In genomic region chr11:44425626-44426025, GRCm38 (mm10) we compare ENCODE assay signal across 27 mouse cellular contexts. TPM values are rescaled to one million over a fixed set of nuclear protein-coding genes. Genes with fewer than 3 reads are reported as not detected.
DNase-seq lines count a peak whose midpoint lies in the region; ATAC-seq and TF ChIP-seq lines count a peak whose summit lies in the region.
"Had no signal": no experiment of that assay in that cellular context is flagged by ENCODE, and none has a peak within 500 bp of the region (broad histone marks: within the 10 kb centered on the region; RNA-seq: fewer than 3 reads in every experiment).

No protein-coding gene starts in this region.

- H3K9me3 ChIP-seq in CH12.LX (replicated peaks; ENCODE audit: low read length) = no peaks in the 10 kb centered on the region
- no peaks in the 10 kb centered on the region for H3K9me3 ChIP-seq in midbrain, embryonic 14.5 days (ENCODE audit: control insufficient read depth, low read length)
- H3K9me3 ChIP-seq: embryonic facial prominence, embryonic 10.5 days; forebrain, embryonic 13.5 days; heart, embryonic 12.5 days; hindbrain, embryonic 10.5 days; intestine, embryonic 15.5 days had no signal

- no peaks in the 10 kb centered on the region for H3K36me3 ChIP-seq in CH12.LX (replicated peaks in 1 of 2; ENCODE audit: control insufficient read depth in 1 of 2, insufficient read depth in 1 of 2, low read length in 1 of 2)
- H3K36me3 ChIP-seq in midbrain, embryonic 14.5 days (ENCODE audit: control insufficient read depth, insufficient read depth, low read length) = no peaks in the 10 kb centered on the region
- H3K36me3 ChIP-seq: embryonic facial prominence, embryonic 10.5 days; heart, embryonic 12.5 days; hindbrain, embryonic 10.5 days; intestine, embryonic 15.5 days had no signal

- H3K4me3 ChIP-seq in CH12.LX (replicated peaks in 1 of 3; ENCODE audit: low read depth in 2 of 3, low read length in 2 of 3, poor library complexity in 1 of 3) = no peak overlapping the region
- H3K4me3 ChIP-seq in bone marrow macrophage, adult 2 months (ENCODE audit: insufficient read depth, low read length) = no peak overlapping the region
- no peak overlapping the region for H3K4me3 ChIP-seq in midbrain, embryonic 14.5 days (replicated peaks; ENCODE audit: low read depth, low read length)
- H3K4me3 ChIP-seq: embryonic facial prominence, embryonic 10.5 days; forebrain, embryonic 13.5 days; gastrocnemius, adult 2 months; heart, embryonic 12.5 days; hindbrain, embryonic 10.5 days; intestine, embryonic 15.5 days had no signal

- dilution Hi-C loops in CH12.LX (cut with MboI; ENCODE audit: extremely low pct_ligation_motif_present, extremely low pct_unique_long_range_greater_than_20kb, low sequenced_read_pairs) = no loop called here

- peak; percentile 63 to 76 for DNase-seq in adrenal gland, adult (ENCODE audit: inconsistent age in 2 of 2, low spot score in 1 of 2)
- DNase-seq in adrenal gland, postnatal 4 days (ENCODE audit: low spot score in 2 of 2) = no peak
- no peak for DNase-seq in CH12.LX (ENCODE audit: extremely low read depth)
- DNase-seq in adrenal gland, postnatal 10 days = peak; percentile 30
- no peak for DNase-seq in urinary bladder, postnatal 36 days (ENCODE audit: low spot score in 2 of 2)
- no peak for DNase-seq in midbrain, embryonic 14.5 days
- DNase-seq in spleen, adult 12 weeks (ENCODE audit: low spot score) = no peak
- DNase-seq: B cell, adult 2 months; cerebellum, adult 2 months; cerebellum, postnatal 10 days; forebrain, postnatal 0 days; gastrocnemius, adult 2 months; gastrocnemius, postnatal 25 days had no signal

- H3K79me2 ChIP-seq in CH12.LX (replicated peaks; ENCODE audit: control insufficient read depth, extremely low read depth, insufficient read depth, poor library complexity, severe bottlenecking) = no peaks in the 10 kb centered on the region

- no peak for TF ChIP-seq CTCF in CH12.LX (conservative IDR thresholded peaks at IDR 0.05 in 1 of 2, IDR thresholded peaks at IDR 0.05 in 1 of 2; ENCODE audit: low read depth in 2 of 2, low read length in 2 of 2)
- TF ChIP-seq CTCF in bone marrow macrophage, adult 2 months (IDR thresholded peaks at IDR 0.05; ENCODE audit: low read depth, low read length) = no peak

- in situ Hi-C loops in CH12.LX (cut with MboI; ENCODE audit: low pct_ligation_motif_present, low pct_unique_long_range_greater_than_20kb, low sequenced_read_pairs) = loop anchor here (25.0 kb wide), 1 partner anchor 338 kb away; no protein-coding TSS in a partner anchor

- WGBS in midbrain, embryonic 14.5 days = 79% methylated on average over 6 of the region's 6 CpGs

- no peak for TF ChIP-seq EP300 in CH12.LX (IDR thresholded peaks at IDR 0.05; ENCODE audit: low read length)

- no peaks in the 10 kb centered on the region for H3K27me3 ChIP-seq in CH12.LX (replicated peaks)
- no peaks in the 10 kb centered on the region for H3K27me3 ChIP-seq in midbrain, embryonic 14.5 days (ENCODE audit: control insufficient read depth, insufficient read depth, low read length)
- H3K27me3 ChIP-seq: forebrain, embryonic 13.5 days; intestine, embryonic 15.5 days; Patski had no signal

- TF ChIP-seq RAD21 in CH12.LX (IDR thresholded peaks at IDR 0.05; ENCODE audit: low read depth, low read length) = no peak

- TF ChIP-seq POLR2A in CH12.LX (IDR thresholded peaks at IDR 0.05; ENCODE audit: low read depth, low read length) = no peak
- no peak for TF ChIP-seq POLR2A in bone marrow macrophage, adult 2 months (IDR thresholded peaks at IDR 0.05; ENCODE audit: borderline replicate concordance, low read depth, low read length)

- no peak overlapping the region for H3K27ac ChIP-seq in CH12.LX (ENCODE audit: insufficient read depth, low read depth)
- H3K27ac ChIP-seq in bone marrow macrophage, adult 2 months (ENCODE audit: insufficient read depth, low read depth, low read length) = peak overlapping the region; percentile 38
- H3K27ac ChIP-seq in midbrain, embryonic 14.5 days (replicated peaks; ENCODE audit: low read depth, low read length) = no peak overlapping the region
- H3K27ac ChIP-seq: embryonic facial prominence, embryonic 10.5 days; forebrain, embryonic 13.5 days; gastrocnemius, adult 2 months; hindbrain, embryonic 10.5 days; hindbrain, embryonic 14.5 days; intestine, embryonic 15.5 days had no signal

- ATAC-seq in midbrain, embryonic 14.5 days (ENCODE audit: low FRiP score, low TSS enrichment) = no peak
- ATAC-seq: activated CD4-positive, CD25-positive, alpha-beta regulatory T cell, adult 4 months; CD4-positive, CD25-positive, alpha-beta regulatory T cell, adult 4 months; forebrain, embryonic 13.5 days; forebrain, postnatal 0 days; intestine, embryonic 15.5 days; Patski had no signal

- H3K4me1 ChIP-seq in CH12.LX (ENCODE audit: control insufficient read depth in 1 of 2, insufficient read depth in 2 of 2) = peaks cover 11 to 27% of the 10 kb centered on the region in 2 experiments
- H3K4me1 ChIP-seq in bone marrow macrophage, adult 2 months (ENCODE audit: control insufficient read depth, insufficient read depth, low read length) = peaks cover 40% of the 10 kb centered on the region
- peaks cover 12% of the 10 kb centered on the region; the same call in 1 of the 2 replicates for H3K4me1 ChIP-seq in midbrain, embryonic 14.5 days (ENCODE audit: control insufficient read depth, insufficient read depth, low read length)
- H3K4me1 ChIP-seq: forebrain, embryonic 13.5 days; intestine, embryonic 15.5 days had no signal

- H3K9ac ChIP-seq in CH12.LX (ENCODE audit: insufficient read depth, low read depth) = no peak overlapping the region
- H3K9ac ChIP-seq in midbrain, embryonic 14.5 days (replicated peaks; ENCODE audit: low read length) = no peak overlapping the region
- H3K9ac ChIP-seq: forebrain, embryonic 13.5 days; forebrain, postnatal 0 days; heart, embryonic 12.5 days; hindbrain, embryonic 14.5 days; intestine, embryonic 15.5 days had no signal

- H3K4me2 ChIP-seq in CH12.LX (ENCODE audit: insufficient read depth, low read depth, poor library complexity, severe bottlenecking) = no peak overlapping the region
- no peak overlapping the region for H3K4me2 ChIP-seq in midbrain, embryonic 14.5 days (ENCODE audit: low read length)
- H3K4me2 ChIP-seq: forebrain, embryonic 13.5 days; heart, embryonic 12.5 days; hindbrain, embryonic 14.5 days; intestine, embryonic 15.5 days had no signal

TF ChIP-seq in CH12.LX, 34 proteins besides CTCF, POLR2A, EP300 and RAD21:
- no peak for TF ChIP-seq CHD2 (IDR thresholded peaks at IDR 0.05; ENCODE audit: low read length)
- peak; percentile 38; the same call in 1 of the 2 replicates for TF ChIP-seq BHLHE40 (IDR thresholded peaks at IDR 0.05; ENCODE audit: low read depth, low read length)
- TF ChIP-seq UBTF (IDR thresholded peaks at IDR 0.05; ENCODE audit: low read depth, low read length) = no peak

RNA-seq across cellular contexts. Expression of gene Il12b, which starts 25.8 kb away (rescaled TPM):
- under 1 TPM in 1 of 2 experiments, not detected in 1; 0.14 TPM for total RNA-seq in adrenal gland, postnatal 4 days (2021)
- total RNA-seq in CH12.LX (2012; rRNA removed) (not detected in 2 replicates), CH12.LX (2014; rRNA removed) (0.23 TPM in 1 of 2 replicates, not detected in the other)
- not detected in 2 replicates for polyA plus RNA-seq in CH12.LX (2012; ENCODE audit: insufficient read length, low read depth)
- total RNA-seq in adrenal gland, postnatal 10 days (2021) = not detected
- polyA plus RNA-seq in bone marrow macrophage, adult 2 months (2012; ENCODE audit: insufficient read depth, insufficient read length, missing spikeins) = not detected in 2 replicates
- 0.14 and 0.19 TPM in 2 replicates for polyA plus RNA-seq in midbrain, embryonic 14.5 days (2014; fragmentation: Nextera tagmentation; extraction: Ambion mirVana)
- total RNA-seq: forebrain, postnatal 0 days; gastrocnemius, adult 2 months; gastrocnemius, postnatal 25 days; granulocyte monocyte progenitor cell, adult 5-6 weeks; heart, postnatal 25 days; MEL had no signal
- polyA plus RNA-seq: activated CD4-positive, CD25-positive, alpha-beta regulatory T cell, adult 4 months; CD4-positive, CD25-positive, alpha-beta regulatory T cell, adult 4 months; cerebellum, adult 2 months; embryonic facial prominence, embryonic 10.5 days; forebrain, embryonic 13.5 days; forebrain, postnatal 0 days; heart, embryonic 16.5 days; hindbrain, embryonic 10.5 days; intestine, embryonic 15.5 days; Patski had no signal

RNA-seq across cellular contexts. Expression of gene Ublcp1, which starts 44.7 kb away (rescaled TPM):
- 10 to 100 TPM; 41.4 to 46.7 TPM for total RNA-seq in adrenal gland, postnatal 4 days (2021)
- total RNA-seq in CH12.LX (2012; rRNA removed) (18.9 and 20.2 TPM in 2 replicates), CH12.LX (2014; rRNA removed) (34.1 and 45.6 TPM in 2 replicates)
- 24.9 and 26.7 TPM in 2 replicates for polyA plus RNA-seq in CH12.LX (2012; ENCODE audit: insufficient read length, low read depth)
- 10 to 100 TPM; 37.1 to 39.6 TPM for total RNA-seq in adrenal gland, postnatal 10 days (2021)
- 9.7 and 16.5 TPM in 2 replicates for polyA plus RNA-seq in bone marrow macrophage, adult 2 months (2012; ENCODE audit: insufficient read depth, insufficient read length, missing spikeins)
- polyA plus RNA-seq in midbrain, embryonic 14.5 days (2014; fragmentation: Nextera tagmentation; extraction: Ambion mirVana) = 64.1 and 72.8 TPM in 2 replicates

Comparison
In these comparisons a context has a peak if more than half of its experiments do, and no peak if none do; other contexts are left out.
1. DNase-seq: peak in adrenal gland, adult (2 of 2) and adrenal gland, postnatal 10 days (single experiment); none in adrenal gland, postnatal 4 days (0 of 2), CH12.LX (single experiment), urinary bladder, postnatal 36 days (0 of 2), midbrain, embryonic 14.5 days (single experiment) and spleen, adult 12 weeks (single experiment).